Comparison of ENCODE assay signal across 8 mouse cellular contexts in the genomic region with DNA sequence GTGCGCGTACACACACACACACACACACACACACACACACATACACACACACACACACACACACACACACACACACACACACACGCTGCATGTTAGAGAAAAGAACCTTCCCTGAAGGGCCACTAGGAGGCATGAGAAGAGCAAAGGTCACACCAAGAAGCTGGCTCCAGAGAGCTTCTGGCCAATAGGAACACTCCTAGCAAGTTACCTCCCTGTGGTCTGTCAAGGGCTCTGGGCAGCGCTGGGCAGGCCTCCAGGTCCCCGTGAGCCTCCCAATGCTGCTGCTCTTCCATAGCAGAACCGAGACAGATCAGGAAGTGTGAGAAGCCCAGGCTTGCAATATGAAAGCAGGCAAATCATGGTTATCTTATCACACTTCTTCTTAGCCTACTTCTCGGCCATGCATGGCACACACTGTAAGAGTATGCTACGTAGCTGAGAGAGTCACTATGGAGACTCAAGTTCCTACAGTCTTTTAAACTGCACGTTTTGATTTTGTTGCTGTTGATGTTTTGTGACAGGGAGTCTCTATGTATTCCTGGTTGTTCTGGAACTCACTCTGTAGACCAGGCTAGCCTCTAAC. TPM values are rescaled to one million over a fixed set of nuclear protein-coding genes. Genes with fewer than 3 reads are reported as not detected.
DNase-seq lines count a peak whose midpoint lies in the region.

No protein-coding gene starts in this region.

- intact Hi-C loops in gastrocnemius, postnatal 14 days (cut with DNase I; ENCODE audit: low total_unique reads), result no loop called here

- peak; percentile 11 to 21 for DNase-seq in cerebellum, postnatal 10 days
- no peak for DNase-seq in cerebellum, adult 11-12 months
- peak; percentile 24 for DNase-seq in MEL-GATA-1-ER (ENCODE audit: extremely low read depth, low read depth)
- DNase-seq in gastrocnemius, postnatal 14 days, result peak; percentile 25
- DNase-seq in kidney, adult 9 months, result peak; percentile 77
- peak; percentile 62 to 81 for DNase-seq in lung, postnatal 4 days
- peak; percentile 61 for DNase-seq in thymus, postnatal 25 days
- DNase-seq in left cerebral cortex, adult 8-10 months (ENCODE audit: low spot score in 2 of 2), result no peak

RNA-seq across cellular contexts. Expression of a gene that starts 13.6 kb away (rescaled TPM):
- total RNA-seq in gastrocnemius, postnatal 14 days (2021), result not detected
- total RNA-seq in left cerebral cortex, adult 8-10 months (2022), result 10 to 100 TPM; 11.2 to 13.0 (median 11.9) TPM

Comparison
In these comparisons a context has a peak if more than half of its experiments do, and no peak if none do; other contexts are left out.
1. DNase-seq: peak in cerebellum, postnatal 10 days (2 of 2), MEL-GATA-1-ER (single experiment), gastrocnemius, postnatal 14 days (single experiment), kidney, adult 9 months (single experiment), lung, postnatal 4 days (2 of 2) and thymus, postnatal 25 days (single experiment); none in cerebellum, adult 11-12 months (single experiment) and left cerebral cortex, adult 8-10 months (0 of 2).
2. RNA of a gene that starts 13.6 kb away (total RNA-seq): 11.2 to 13.0 TPM in left cerebral cortex, adult 8-10 months; not detected in gastrocnemius, postnatal 14 days; every median in the first group is over 10 times any median in the second.